Mouse (Mus musculus): ENCODE measurements around the gene Exo1. TPM values are rescaled to one million over a fixed set of nuclear protein-coding genes. Genes with fewer than 3 reads are reported as not detected.

The Exo1 gene
- total RNA-seq, 2 experiments from 2014 or later: 1.8 to 2.5 TPM

- DNase-seq: no peak
These were observed 70.5 kb downstream of the Exo1 start for GRCm38 (mm10) chr1:175950851-175951250.

GRCm38 (mm10) chr1:175961786-175962185 lies 81.4 kb downstream of the Exo1 start:
- no peak for DNase-seq

Other genes with a start within 250 kb of the Exo1 start
- gene Opn3, start 187.8 kb upstream of the Exo1 start, total RNA-seq (2021): 10 to 100 TPM; 10.1 to 15.5 TPM
- gene Chml, start 187.7 kb upstream of the Exo1 start, total RNA-seq (2021): 10 to 100 TPM in 1 of 2 experiments, 1 to 10 TPM in 1; 9.6 to 10.4 TPM
- gene Wdr64, start 182.0 kb upstream of the Exo1 start, total RNA-seq (2021): not detected
- not detected for gene Gm38100, start 39.7 kb downstream of the Exo1 start, total RNA-seq (2021)
- gene Rbm8a2, start 98.5 kb downstream of the Exo1 start, total RNA-seq (2021): not detected